Mouse (Mus musculus) stomach, embryonic 16.5 days (tissue): ENCODE data around the gene Chn2. TPM values are rescaled to one million over a fixed set of nuclear protein-coding genes. Genes with fewer than 3 reads are reported as not detected.

Experiments
- ATAC-seq: fragments of 200-750 bp; cut with Nextera tagmentation; 2 replicates; pipeline ENCODE4 v1.8.0; 2017; ENCODE audit warnings: moderate number of reproducible peaks, moderate TSS enrichment; ENCODE audit not compliant: insufficient read depth, low FRiP score
- H3K27ac ChIP-seq: fragments of 300-500 bp; sonication (generic); 2 replicates; pipeline ENCODE4 v1.5.1; 2014; ENCODE audit warnings: low read length
- H3K27me3 ChIP-seq: fragments of 300-500 bp; sonication (generic); 2 replicates; pipeline ENCODE4 v1.6.1; 2014; ENCODE audit warnings: low read length, control low read depth, mixed read lengths; ENCODE audit not compliant: control insufficient read depth, insufficient read depth
- H3K36me3 ChIP-seq: fragments of 300-500 bp; sonication (generic); 2 replicates; pipeline ENCODE4 v1.6.1; 2014; ENCODE audit warnings: low read length; ENCODE audit not compliant: control insufficient read depth, insufficient read depth
- H3K4me1 ChIP-seq: fragments of 300-500 bp; sonication (generic); 2 replicates; pipeline ENCODE4 v1.6.1; 2014; ENCODE audit warnings: low read length, control low read depth, mixed read lengths; ENCODE audit not compliant: control insufficient read depth, insufficient read depth
- H3K4me2 ChIP-seq: fragments of 300-500 bp; sonication (generic); 2 replicates; pipeline ENCODE4 v1.6.1; 2014; ENCODE audit warnings: low read depth, low read length, mixed read lengths
- H3K4me3 ChIP-seq: fragments of 300-500 bp; sonication (generic); replicated peaks from 2 replicates; pipeline ENCODE4 v1.5.1; 2014; ENCODE audit warnings: mild to moderate bottlenecking, low read length
- H3K9ac ChIP-seq: fragments of 300-500 bp; sonication (generic); 2 replicates; pipeline ENCODE4 v1.6.1; 2014; ENCODE audit warnings: low read length
- H3K9me3 ChIP-seq: fragments of 300-500 bp; sonication (generic); replicated peaks from 2 replicates; pipeline ENCODE4 v1.6.1; 2016; ENCODE audit warnings: low read length, control low read depth; ENCODE audit not compliant: control insufficient read depth
- WGBS: fragments of 180-500 bp; shearing (Covaris S2); extraction: QIAGEN DNeasy Blood & Tissue Kit; methylation state at CpG from one replicate; pipeline ENCODE4 v1.1.7; 2014; 5-methylcytosine and 5-hydroxymethylcytosine counted together
- polyA plus RNA-seq: library from polyadenylated mRNA; unstranded; fragments of >200 nt; fragmentation: Nextera tagmentation; extraction: Ambion mirVana; gene quantifications from 2 replicates; pipeline ENCODE4 v1.2.1, GENCODE M21; 2015

The Chn2 gene
- polyA plus RNA-seq, 1 experiment from 2014 or later, result 16.2 TPM

DNA sequence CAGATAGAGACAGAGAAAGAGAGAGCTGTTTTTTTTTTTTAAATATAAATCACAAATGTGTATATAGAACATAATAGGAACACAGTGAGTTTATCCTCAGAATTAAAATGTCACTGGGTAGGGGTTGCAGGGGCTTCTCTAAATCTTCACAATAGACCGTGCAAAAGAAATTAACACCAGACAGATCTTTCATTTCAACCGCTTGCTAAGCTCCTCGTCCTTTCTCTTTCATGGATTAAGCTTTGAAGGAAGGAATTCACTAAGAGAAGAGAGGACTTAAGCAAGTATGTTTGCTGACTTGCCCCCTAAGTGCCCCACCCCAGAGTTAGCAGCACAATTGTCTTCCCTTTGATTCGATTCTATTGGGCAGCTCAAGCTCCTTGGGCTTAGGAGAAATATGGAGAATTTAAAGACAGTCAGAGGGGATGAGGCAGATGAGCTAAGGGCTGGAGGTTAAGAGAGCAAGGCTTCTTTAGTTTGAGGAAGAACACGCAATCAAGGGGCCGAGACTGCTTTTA lies 166.9 kb downstream of the Chn2 start:
- no peaks in the 10 kb centered on the region for H3K27me3 ChIP-seq
- no peak overlapping the region for H3K9ac ChIP-seq
- H3K36me3 ChIP-seq, result no peaks in the 10 kb centered on the region
- H3K4me1 ChIP-seq, result peaks cover 7% of the 10 kb centered on the region
- H3K4me2 ChIP-seq, result no peak overlapping the region
- ATAC-seq, result no peak
- WGBS, result 50% methylated on average over 6 of the region's 6 CpGs
- H3K4me3 ChIP-seq, result no peak overlapping the region
- H3K27ac ChIP-seq, result no peak overlapping the region
- no peaks in the 10 kb centered on the region for H3K9me3 ChIP-seq

DNA sequence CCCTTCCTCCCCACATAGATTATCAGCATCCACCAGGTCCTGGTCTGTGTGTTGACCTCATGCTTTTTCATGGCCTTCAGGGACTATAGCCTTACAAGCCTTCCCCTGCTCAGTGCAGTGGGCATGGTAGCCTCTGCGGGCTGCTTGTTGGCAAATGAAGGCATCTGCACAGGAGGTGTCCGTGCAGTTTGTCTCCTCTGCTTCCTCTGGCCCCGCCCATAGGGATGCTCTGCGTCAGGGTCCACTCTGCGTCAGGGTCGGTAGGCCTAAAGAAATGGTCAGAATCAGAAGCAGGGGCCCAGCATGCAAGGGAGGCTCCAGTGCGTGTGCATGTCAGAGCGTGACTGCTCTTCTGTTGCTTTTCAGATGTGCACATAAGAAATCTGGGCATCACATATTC lies 169.4 kb downstream of the Chn2 start:
- Histone ChIP-seq H3K4me3 (no peak overlapping the region), H3K36me3 (no peaks in the 10 kb centered on the region), H3K4me1 (peaks cover 7% of the 10 kb centered on the region), H3K27ac (no peak overlapping the region), H3K9me3 (no peaks in the 10 kb centered on the region), H3K9ac (no peak overlapping the region), H3K4me2 (no peak overlapping the region), H3K27me3 (no peaks in the 10 kb centered on the region)
- ATAC-seq, result no peak
- 84% methylated on average over 8 of the region's 8 CpGs for WGBS

GRCm38 (mm10) chr6:54210971-54211370 lies 171.6 kb downstream of the Chn2 start:
- no peaks in the 10 kb centered on the region for H3K9me3 ChIP-seq
- H3K27me3 ChIP-seq, result no peaks in the 10 kb centered on the region
- H3K27ac ChIP-seq, result no peak overlapping the region
- no peaks in the 10 kb centered on the region for H3K36me3 ChIP-seq
- H3K4me2 ChIP-seq, result no peak overlapping the region
- no peak for ATAC-seq
- 55% methylated on average over 4 of the region's 4 CpGs for WGBS
- H3K4me3 ChIP-seq, result no peak overlapping the region
- H3K4me1 ChIP-seq, result peaks cover 4% of the 10 kb centered on the region; the same call in 1 of the 2 replicates
- H3K9ac ChIP-seq, result no peak overlapping the region

- Histone ChIP-seq H3K9me3 (no peaks in the 10 kb centered on the region), H3K4me1 (no peaks in the 10 kb centered on the region), H3K36me3 (no peaks in the 10 kb centered on the region), H3K4me3 (no peak overlapping the region), H3K27me3 (no peaks in the 10 kb centered on the region), H3K9ac (no peak overlapping the region), H3K27ac (no peak overlapping the region), H3K4me2 (no peak overlapping the region)
- no peak for ATAC-seq
- WGBS, result 85% methylated on average over 7 of the region's 7 CpGs
These were observed 172.6 kb downstream of the Chn2 start for GRCm38 (mm10) chr6:54211939-54212338.

DNA sequence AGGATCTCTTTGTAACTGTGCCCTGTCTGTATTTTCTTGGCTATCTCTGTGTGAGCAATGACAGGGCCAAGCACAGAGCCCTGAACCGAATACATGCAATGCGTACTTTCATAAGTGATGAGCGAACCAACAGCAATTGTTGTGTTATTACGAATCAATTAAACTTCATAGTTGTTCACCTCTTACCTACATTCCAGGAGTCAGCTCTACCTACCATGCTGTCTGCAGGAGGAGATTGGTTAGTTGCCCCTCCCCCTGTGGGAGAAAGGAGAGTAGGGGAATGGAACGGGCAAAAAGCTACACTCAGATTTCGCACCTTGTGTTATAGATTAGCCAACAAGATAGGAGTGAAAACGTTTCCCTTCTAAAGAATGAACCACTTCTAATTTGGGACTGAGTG lies 174.4 kb downstream of the Chn2 start:
- no peak overlapping the region for H3K4me2 ChIP-seq
- H3K4me3 ChIP-seq, result no peak overlapping the region
- 80% methylated on average over 7 of the region's 7 CpGs for WGBS
- no peaks in the 10 kb centered on the region for H3K4me1 ChIP-seq
- H3K9me3 ChIP-seq, result no peaks in the 10 kb centered on the region
- no peak for ATAC-seq
- H3K27ac ChIP-seq, result no peak overlapping the region
- no peaks in the 10 kb centered on the region for H3K36me3 ChIP-seq
- no peak overlapping the region for H3K9ac ChIP-seq
- H3K27me3 ChIP-seq, result no peaks in the 10 kb centered on the region

DNA sequence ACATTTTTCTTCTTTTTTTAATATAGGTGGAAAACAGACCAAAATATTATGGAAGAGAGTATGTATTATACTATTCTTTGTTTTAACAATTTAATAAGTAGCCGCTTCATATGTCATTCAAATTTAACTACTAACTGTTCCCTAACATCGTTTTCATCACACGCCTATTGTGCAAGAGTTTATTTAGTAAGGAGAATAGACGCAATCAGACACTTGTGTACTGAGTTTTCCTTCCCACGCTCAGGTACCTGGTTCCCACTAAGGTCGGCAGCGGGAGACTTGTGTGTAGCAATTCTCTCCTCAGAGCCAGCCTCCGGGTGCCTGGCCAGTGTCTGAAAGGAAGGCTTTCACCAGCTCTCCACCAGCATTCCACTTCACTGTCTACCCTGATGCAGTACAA lies 176.3 kb downstream of the Chn2 start:
- Histone ChIP-seq H3K27ac (no peak overlapping the region), H3K4me1 (no peaks in the 10 kb centered on the region), H3K9ac (no peak overlapping the region), H3K27me3 (no peaks in the 10 kb centered on the region), H3K4me3 (no peak overlapping the region), H3K4me2 (no peak overlapping the region), H3K9me3 (no peaks in the 10 kb centered on the region), H3K36me3 (no peaks in the 10 kb centered on the region)
- no peak for ATAC-seq
- 81% methylated on average over 8 of the region's 8 CpGs for WGBS

DNA sequence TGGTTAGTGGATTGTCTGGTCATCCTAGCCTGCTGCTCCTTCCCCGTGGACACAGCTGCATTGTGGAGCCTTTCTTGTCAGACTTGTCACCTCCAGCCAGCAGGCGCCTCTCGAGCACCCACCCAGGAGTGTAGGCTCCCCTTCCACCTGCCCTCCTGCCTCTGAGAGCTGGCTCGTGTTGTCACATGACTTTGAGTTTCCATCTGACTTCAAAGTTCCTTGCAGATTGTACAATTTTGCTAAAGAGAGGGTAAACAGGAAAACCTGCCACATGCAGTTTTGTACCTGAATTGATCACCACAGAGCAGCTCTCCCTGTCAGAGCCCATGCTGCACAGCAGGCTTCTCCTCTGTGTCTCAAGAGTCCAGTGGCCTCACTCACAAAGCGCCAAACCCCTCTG lies 177.2 kb downstream of the Chn2 start:
- Histone ChIP-seq H3K4me1 (no peaks in the 10 kb centered on the region), H3K4me2 (no peak overlapping the region), H3K27me3 (no peaks in the 10 kb centered on the region), H3K27ac (no peak overlapping the region), H3K36me3 (no peaks in the 10 kb centered on the region), H3K4me3 (no peak overlapping the region), H3K9me3 (no peaks in the 10 kb centered on the region), H3K9ac (no peak overlapping the region)
- ATAC-seq, result no peak
- WGBS, result 70% methylated on average over 5 of the region's 5 CpGs

DNA sequence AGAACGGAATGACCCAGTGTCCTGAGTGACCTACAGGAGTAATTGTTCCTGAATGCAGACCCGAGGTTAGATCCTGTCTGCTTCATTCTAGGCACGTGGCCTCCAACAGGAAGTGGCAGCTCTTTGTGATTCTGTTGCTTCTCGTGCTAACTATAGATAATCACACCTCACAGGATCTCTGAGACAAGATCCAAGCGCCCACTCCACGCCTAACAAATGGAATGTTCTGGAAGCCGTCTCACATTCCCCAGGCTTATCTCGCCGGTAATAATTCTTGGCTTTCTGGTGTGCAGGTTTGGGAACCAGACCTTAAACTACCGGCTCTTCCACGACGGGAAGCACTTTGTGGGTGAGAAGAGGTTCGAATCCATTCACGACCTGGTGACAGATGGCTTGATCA lies 180.8 kb downstream of the Chn2 start:
- Histone ChIP-seq H3K27ac (no peak overlapping the region), H3K27me3 (no peaks in the 10 kb centered on the region), H3K36me3 (no peaks in the 10 kb centered on the region), H3K9me3 (no peaks in the 10 kb centered on the region), H3K4me2 (no peak overlapping the region), H3K4me1 (no peaks in the 10 kb centered on the region), H3K4me3 (no peak overlapping the region), H3K9ac (no peak overlapping the region)
- WGBS, result 76% methylated on average over 14 of the region's 14 CpGs
- no peak for ATAC-seq

GRCm38 (mm10) chr6:54223529-54223928 lies 184.2 kb downstream of the Chn2 start:
- Histone ChIP-seq H3K9ac (no peak overlapping the region), H3K27ac (no peak overlapping the region), H3K4me3 (no peak overlapping the region), H3K4me1 (no peaks in the 10 kb centered on the region), H3K4me2 (no peak overlapping the region), H3K27me3 (no peaks in the 10 kb centered on the region), H3K36me3 (no peaks in the 10 kb centered on the region), H3K9me3 (no peaks in the 10 kb centered on the region)
- no peak for ATAC-seq
- WGBS, result 89% methylated on average over 4 of the region's 4 CpGs

DNA sequence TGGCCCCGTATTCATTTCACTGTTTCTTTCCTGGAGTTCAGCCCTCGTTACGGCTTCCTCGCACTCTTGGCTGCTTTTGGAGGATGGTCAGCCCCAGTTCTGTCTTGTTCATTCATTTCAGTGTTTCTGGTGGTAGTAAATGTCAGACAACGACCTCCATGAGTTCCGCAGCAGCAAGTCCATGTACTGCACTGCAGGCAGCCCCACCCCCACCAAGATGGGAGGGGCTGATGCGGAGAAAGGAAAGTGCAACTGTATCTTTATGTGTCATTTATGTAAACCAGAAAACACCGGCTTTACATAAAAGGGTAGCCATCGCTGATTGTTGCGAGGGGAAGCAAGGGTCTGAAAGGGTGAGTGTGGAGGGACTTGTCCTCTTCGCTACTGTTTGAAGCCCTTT lies 185.0 kb downstream of the Chn2 start:
- Histone ChIP-seq H3K9ac (no peak overlapping the region), H3K36me3 (no peaks in the 10 kb centered on the region), H3K27ac (no peak overlapping the region), H3K4me2 (no peak overlapping the region), H3K27me3 (no peaks in the 10 kb centered on the region), H3K9me3 (no peaks in the 10 kb centered on the region), H3K4me1 (no peaks in the 10 kb centered on the region), H3K4me3 (no peak overlapping the region)
- WGBS, result 69% methylated on average over 11 of the region's 11 CpGs
- no peak for ATAC-seq
